Mouse (Mus musculus): ENCODE measurements around the gene Apobec2. TPM values are rescaled to one million over a fixed set of nuclear protein-coding genes. Genes with fewer than 3 reads are reported as not detected.

Apobec2 gene
- total RNA-seq, 1 experiment: 5.6 TPM

DNA sequence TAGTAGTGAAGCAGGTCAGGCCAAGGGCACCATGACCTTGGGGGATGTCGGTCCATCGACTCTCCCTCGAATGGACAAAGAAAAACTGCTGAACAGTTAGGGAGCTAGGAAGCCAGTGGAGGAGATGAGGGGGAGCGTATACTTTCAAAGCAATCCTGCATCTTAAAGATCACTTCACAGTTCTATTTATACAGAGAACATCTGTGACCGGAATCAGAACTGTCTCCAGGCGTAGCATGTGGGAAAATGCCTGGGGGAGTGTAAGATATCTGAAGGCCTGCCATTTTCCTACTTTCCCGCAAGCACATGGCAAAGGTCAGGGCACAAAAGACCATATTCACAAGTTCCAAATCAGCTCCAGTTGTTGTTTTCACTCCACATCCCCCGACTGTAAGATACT, 59.7 kb downstream of the Apobec2 start:
- in situ Hi-C loops (cut with MboI; ENCODE audit: low sequenced_read_pairs in 2 of 2, unreplicated experiment in 2 of 2): no loop called here
- Histone ChIP-seq H3K27ac (ENCODE audit: insufficient read depth, low read depth, low read length, poor library complexity, severe bottlenecking) (no peak overlapping the region), H3K4me3 (ENCODE audit: insufficient read depth in 1 of 2, low read depth in 1 of 2, low read length in 2 of 2, poor library complexity in 1 of 2, severe bottlenecking in 1 of 2) (no peak overlapping the region), H3K9me3 (ENCODE audit: control insufficient read depth, insufficient read depth, low read depth, low read length) (no peaks in the 10 kb centered on the region), H3K9ac (ENCODE audit: insufficient read depth, low read depth, low read length, poor library complexity, severe bottlenecking) (no peak overlapping the region), H3K36me3 (ENCODE audit: control insufficient read depth, insufficient read depth, low read length, poor library complexity, severe bottlenecking) (no peaks in the 10 kb centered on the region), H3K4me1 (ENCODE audit: control insufficient read depth in 2 of 2, insufficient read depth in 2 of 2, low read length in 2 of 2, poor library complexity in 1 of 2) (no peaks in the 10 kb centered on the region)
- TF ChIP-seq HCFC1 (IDR thresholded peaks at IDR 0.05; ENCODE audit: borderline replicate concordance, insufficient read depth, low read length) (no peak), CHD2 (IDR thresholded peaks at IDR 0.05; ENCODE audit: low read depth, low read length) (no peak), ZC3H11A (IDR thresholded peaks at IDR 0.05; ENCODE audit: borderline replicate concordance, low read depth, low read length) (no peak), MAFK (IDR thresholded peaks at IDR 0.05; ENCODE audit: insufficient read depth, low read depth, low read length) (no peak), ZNF384 (IDR thresholded peaks at IDR 0.05; ENCODE audit: low read depth, low read length) (no peak)
- no peak for DNase-seq (ENCODE audit: low read depth, low spot score)

GRCm38 (mm10) chr17:48371621-48372020, 61.1 kb downstream of the Apobec2 start:
- no peaks in the 10 kb centered on the region for H3K4me1 ChIP-seq (ENCODE audit: control insufficient read depth in 2 of 2, insufficient read depth in 2 of 2, low read length in 2 of 2, poor library complexity in 1 of 2)
- no peaks in the 10 kb centered on the region for H3K9me3 ChIP-seq (ENCODE audit: control insufficient read depth, insufficient read depth, low read depth, low read length)
- no peaks in the 10 kb centered on the region for H3K36me3 ChIP-seq (ENCODE audit: control insufficient read depth, insufficient read depth, low read length, poor library complexity, severe bottlenecking)
- no peak overlapping the region for H3K9ac ChIP-seq (ENCODE audit: insufficient read depth, low read depth, low read length, poor library complexity, severe bottlenecking)
- no peak for DNase-seq (ENCODE audit: low read depth, low spot score)
- in situ Hi-C loops (cut with MboI; ENCODE audit: low sequenced_read_pairs in 2 of 2, unreplicated experiment in 2 of 2): no loop called here
- TF ChIP-seq ZNF384 (IDR thresholded peaks at IDR 0.05; ENCODE audit: low read depth, low read length) (no peak), CHD2 (IDR thresholded peaks at IDR 0.05; ENCODE audit: low read depth, low read length) (no peak), MAFK (IDR thresholded peaks at IDR 0.05; ENCODE audit: insufficient read depth, low read depth, low read length) (no peak), HCFC1 (IDR thresholded peaks at IDR 0.05; ENCODE audit: borderline replicate concordance, insufficient read depth, low read length) (no peak)
- no peak overlapping the region for H3K4me3 ChIP-seq (ENCODE audit: insufficient read depth in 1 of 2, low read depth in 1 of 2, low read length in 2 of 2, poor library complexity in 1 of 2, severe bottlenecking in 1 of 2)
- H3K27ac ChIP-seq (ENCODE audit: insufficient read depth, low read depth, low read length, poor library complexity, severe bottlenecking): no peak overlapping the region

Other genes starting within 250 kb of the Apobec2 start
- gene Trem1, start 200.2 kb downstream of the Apobec2 start, total RNA-seq (2012; rRNA removed): not detected in 2 replicates
- gene Trem3, start 185.2 kb downstream of the Apobec2 start, total RNA-seq (2012; rRNA removed): not detected in 2 replicates
- gene Treml4, start 168.6 kb downstream of the Apobec2 start, total RNA-seq (2012; rRNA removed): 0.22 TPM in 1 of 2 replicates, not detected in the other
- gene Treml2, start 133.4 kb downstream of the Apobec2 start, total RNA-seq (2012; rRNA removed): 2.3 and 5.1 TPM in 2 replicates
- gene B430306N03Rik, start 116.8 kb downstream of the Apobec2 start, total RNA-seq (2012; rRNA removed): 0.13 and 0.26 TPM in 2 replicates
- 0.49 TPM in 1 of 2 replicates, not detected in the other for gene Trem2, start 86.5 kb downstream of the Apobec2 start, total RNA-seq (2012; rRNA removed)
- 0.40 TPM in 1 of 2 replicates, not detected in the other for gene Treml1, start 73.0 kb downstream of the Apobec2 start, total RNA-seq (2012; rRNA removed)
- gene Nfya, start 23.0 kb downstream of the Apobec2 start, total RNA-seq (2012; rRNA removed): 23.3 and 25.2 TPM in 2 replicates
- gene Oard1, start 22.9 kb downstream of the Apobec2 start, total RNA-seq (2012; rRNA removed): 27.0 and 38.6 TPM in 2 replicates
- gene Tspo2, start 18.6 kb upstream of the Apobec2 start, total RNA-seq (2012; rRNA removed): 0.16 TPM in 1 of 2 replicates, not detected in the other
- gene Unc5cl, start 22.0 kb upstream of the Apobec2 start, total RNA-seq (2012; rRNA removed): 1.2 and 3.2 TPM in 2 replicates

Data from ES-E14 (cell line).